Mouse (Mus musculus) erythroblast, embryonic 14.5 days (primary cell): ENCODE results near the gene Rnf213.

ENCODE experiments used
- GATA1 ChIP-seq: IDR thresholded peaks from 2 replicates; pipeline ENCODE4 v1.6.1; 2012; ENCODE audit warnings: low read length, inconsistent platforms, mixed read lengths
- TAL1 ChIP-seq: IDR thresholded peaks from 3 replicates; pipeline ENCODE4 v1.6.1; 2012; ENCODE audit warnings: low read length, inconsistent platforms, mixed read lengths

GRCm38 (mm10) chr11:119377326-119377725 lies 15.6 kb upstream of the Rnf213 start:
- TF ChIP-seq GATA1 (no peak), TAL1 (no peak)
